Mouse (Mus musculus): Measurements from ENCODE around the gene Taok3.
A peak's percentile ranks its signal among the peaks of the same experiment; 100 is the strongest.

- TF ChIP-seq USF1 (IDR thresholded peaks at IDR 0.05; ENCODE audit: low read depth) (peak; percentile 19), MAX (IDR thresholded peaks at IDR 0.05) (no peak), CTCF (IDR thresholded peaks at IDR 0.05; ENCODE audit: control insufficient read depth, insufficient read depth, insufficient read length) (no peak), MYOG (IDR thresholded peaks at IDR 0.05; ENCODE audit: control insufficient read depth, extremely low read depth, insufficient read length) (no peak), CEBPB (IDR thresholded peaks at IDR 0.05; ENCODE audit: low read depth) (no peak)
These were observed 122.1 kb downstream of the Taok3 start for GRCm38 (mm10) chr5:117241935-117242531.
